Mouse (Mus musculus) kidney, adult 2 months (tissue): Measurements from ENCODE around the gene Kcnk12.

Experiments used
- CTCF ChIP-seq: fragments of 200-500 bp; conservative IDR thresholded peaks from 2 replicates; pipeline ENCODE4 v1.5.1; 2011; ENCODE audit warnings: low read depth, mild to moderate bottlenecking, control low read depth, low read length, moderate library complexity, mixed read lengths; ENCODE audit not compliant: insufficient read depth, insufficient read length
- POLR2A ChIP-seq: fragments of 200-500 bp; IDR thresholded peaks from one replicate; pipeline ENCODE4 v1.6.1; 2011; ENCODE audit warnings: low read depth, low read length, control low read depth

GRCm38 (mm10) chr17:87790661-87791060, 7.1 kb downstream of the Kcnk12 start:
- TF ChIP-seq POLR2A: no peak
- TF ChIP-seq CTCF: no peak
